ENCODE assay signal across 10 mouse cellular contexts in genomic region chr5:124284330-124284729, GRCm38 (mm10). TPM values are rescaled to one million over a fixed set of nuclear protein-coding genes. Genes with fewer than 3 reads are reported as not detected.
DNase-seq lines count a peak whose midpoint lies in the region; ATAC-seq lines count a peak whose summit lies in the region.
"Had no signal": no experiment of that assay in that cellular context is flagged by ENCODE, and none has a peak within 500 bp of the region (broad histone marks: within the 10 kb centered on the region; RNA-seq: fewer than 3 reads in every experiment).

No protein-coding gene starts in this region.

- intact Hi-C loops in heart, postnatal 25 days (cut with DNase I) = no loop called here

- H3K27ac ChIP-seq in neural tube, embryonic 11.5 days (ENCODE audit: low read depth, low read length) = no peak overlapping the region
- H3K27ac ChIP-seq in neural tube, embryonic 15.5 days (replicated peaks) = no peak overlapping the region
- H3K27ac ChIP-seq: stomach, embryonic 15.5 days had no signal

- no peak overlapping the region for H3K4me2 ChIP-seq in neural tube, embryonic 11.5 days (ENCODE audit: low read depth)
- no peak overlapping the region for H3K4me2 ChIP-seq in neural tube, embryonic 15.5 days
- H3K4me2 ChIP-seq: stomach, embryonic 15.5 days had no signal

- WGBS in neural tube, embryonic 11.5 days = 79% methylated on average over 3 of the region's 3 CpGs
- 76% methylated on average over 3 of the region's 3 CpGs for WGBS in neural tube, embryonic 15.5 days

- no peaks in the 10 kb centered on the region for H3K9me3 ChIP-seq in neural tube, embryonic 11.5 days (ENCODE audit: control insufficient read depth, low read length)
- no peaks in the 10 kb centered on the region for H3K9me3 ChIP-seq in neural tube, embryonic 15.5 days (replicated peaks)
- H3K9me3 ChIP-seq: stomach, embryonic 15.5 days had no signal

- H3K27me3 ChIP-seq in neural tube, embryonic 11.5 days (ENCODE audit: control insufficient read depth, insufficient read depth, low read length) = no peaks in the 10 kb centered on the region
- H3K27me3 ChIP-seq in neural tube, embryonic 15.5 days (replicated peaks) = no peaks in the 10 kb centered on the region
- H3K27me3 ChIP-seq: stomach, embryonic 15.5 days had no signal

- no peak overlapping the region for H3K9ac ChIP-seq in neural tube, embryonic 11.5 days (ENCODE audit: low read length)
- H3K9ac ChIP-seq in neural tube, embryonic 15.5 days (replicated peaks) = no peak overlapping the region
- H3K9ac ChIP-seq: stomach, embryonic 15.5 days had no signal

- no peaks in the 10 kb centered on the region for H3K4me1 ChIP-seq in neural tube, embryonic 11.5 days (ENCODE audit: control insufficient read depth, insufficient read depth, low read length)
- no peaks in the 10 kb centered on the region for H3K4me1 ChIP-seq in neural tube, embryonic 15.5 days
- H3K4me1 ChIP-seq: stomach, embryonic 15.5 days had no signal

- H3K36me3 ChIP-seq in neural tube, embryonic 11.5 days (ENCODE audit: control insufficient read depth, insufficient read depth, low read length) = peaks cover 5% of the 10 kb centered on the region
- H3K36me3 ChIP-seq in neural tube, embryonic 15.5 days = peaks cover 72% of the 10 kb centered on the region

- DNase-seq in heart, adult 18-20 months = peak; percentile 23 to 38
- DNase-seq in heart, postnatal 25 days (ENCODE audit: low spot score) = no peak
- DNase-seq in neural tube, embryonic 11.5 days (ENCODE audit: low spot score) = peak; percentile 32
- DNase-seq in kidney, postnatal 36 days = peak; percentile 20 to 56
- DNase-seq in thymus, postnatal 4 days = peak; percentile 46
- no peak for DNase-seq in spleen, adult 12 weeks (ENCODE audit: low spot score)
- DNase-seq in cerebellum, adult 9-10 months = no peak
- DNase-seq: layer of hippocampus, postnatal 36 days had no signal

- no peak for ATAC-seq in neural tube, embryonic 11.5 days (ENCODE audit: insufficient read depth, low FRiP score, low TSS enrichment)
- no peak for ATAC-seq in neural tube, embryonic 15.5 days (ENCODE audit: low FRiP score)

- no peak overlapping the region for H3K4me3 ChIP-seq in neural tube, embryonic 11.5 days (ENCODE audit: low read depth, low read length)
- no peak overlapping the region for H3K4me3 ChIP-seq in neural tube, embryonic 15.5 days (replicated peaks)
- H3K4me3 ChIP-seq: stomach, embryonic 15.5 days had no signal

RNA-seq across cellular contexts. Expression of gene Pitpnm2, which starts 34.8 kb away (rescaled TPM):
- 10 to 100 TPM; 36.8 to 38.9 TPM for total RNA-seq in heart, adult 18-20 months (2021)
- 10 to 100 TPM; 42.5 to 50.9 TPM for total RNA-seq in heart, postnatal 25 days (2021)
- polyA plus RNA-seq in neural tube, embryonic 11.5 days (2014; fragmentation: Nextera tagmentation; extraction: Ambion mirVana) = 5.5 and 5.7 TPM in 2 replicates
- 8.9 and 9.4 TPM in 2 replicates for polyA plus RNA-seq in neural tube, embryonic 15.5 days (2015; fragmentation: Nextera tagmentation; extraction: Ambion mirVana)

RNA-seq across cellular contexts. Expression of gene Mphosph9, which starts 43.4 kb away (rescaled TPM):
- total RNA-seq in heart, adult 18-20 months (2021) = 1 to 10 TPM; 3.9 to 5.5 TPM
- total RNA-seq in heart, postnatal 25 days (2021) = 1 to 10 TPM; 4.0 to 4.6 TPM
- 16.5 and 17.3 TPM in 2 replicates for polyA plus RNA-seq in neural tube, embryonic 11.5 days (2014; fragmentation: Nextera tagmentation; extraction: Ambion mirVana)
- 10.7 and 12.6 TPM in 2 replicates for polyA plus RNA-seq in neural tube, embryonic 15.5 days (2015; fragmentation: Nextera tagmentation; extraction: Ambion mirVana)

RNA-seq across cellular contexts. Expression of gene 2810006K23Rik, which starts 43.6 kb away (rescaled TPM):
- total RNA-seq in heart, adult 18-20 months (2021) = 10 to 100 TPM; 12.4 to 14.4 TPM
- 10 to 100 TPM; 10.5 to 13.6 TPM for total RNA-seq in heart, postnatal 25 days (2021)
- 21.7 and 23.0 TPM in 2 replicates for polyA plus RNA-seq in neural tube, embryonic 11.5 days (2014; fragmentation: Nextera tagmentation; extraction: Ambion mirVana)
- polyA plus RNA-seq in neural tube, embryonic 15.5 days (2015; fragmentation: Nextera tagmentation; extraction: Ambion mirVana) = 13.4 and 14.4 TPM in 2 replicates

Comparison
In these comparisons a context has a peak if more than half of its experiments do, and no peak if none do; other contexts are left out.
1. DNase-seq: peak in heart, adult 18-20 months (2 of 2), neural tube, embryonic 11.5 days (single experiment), kidney, postnatal 36 days (2 of 2) and thymus, postnatal 4 days (single experiment); none in heart, postnatal 25 days (single experiment), spleen, adult 12 weeks (single experiment) and cerebellum, adult 9-10 months (single experiment).